Mouse (Mus musculus) 3134 (cell line): Measurements from ENCODE around the gene Cyp26a1.

Experiments
- DNase-seq: peaks from one replicate; pipeline ENCODE4 v3.0.0-alpha.2; 2011; ENCODE audit warnings: low spot score; ENCODE audit not compliant: insufficient read length; ENCODE audit errors: extremely low read depth

Cyp26a1 gene

DNA sequence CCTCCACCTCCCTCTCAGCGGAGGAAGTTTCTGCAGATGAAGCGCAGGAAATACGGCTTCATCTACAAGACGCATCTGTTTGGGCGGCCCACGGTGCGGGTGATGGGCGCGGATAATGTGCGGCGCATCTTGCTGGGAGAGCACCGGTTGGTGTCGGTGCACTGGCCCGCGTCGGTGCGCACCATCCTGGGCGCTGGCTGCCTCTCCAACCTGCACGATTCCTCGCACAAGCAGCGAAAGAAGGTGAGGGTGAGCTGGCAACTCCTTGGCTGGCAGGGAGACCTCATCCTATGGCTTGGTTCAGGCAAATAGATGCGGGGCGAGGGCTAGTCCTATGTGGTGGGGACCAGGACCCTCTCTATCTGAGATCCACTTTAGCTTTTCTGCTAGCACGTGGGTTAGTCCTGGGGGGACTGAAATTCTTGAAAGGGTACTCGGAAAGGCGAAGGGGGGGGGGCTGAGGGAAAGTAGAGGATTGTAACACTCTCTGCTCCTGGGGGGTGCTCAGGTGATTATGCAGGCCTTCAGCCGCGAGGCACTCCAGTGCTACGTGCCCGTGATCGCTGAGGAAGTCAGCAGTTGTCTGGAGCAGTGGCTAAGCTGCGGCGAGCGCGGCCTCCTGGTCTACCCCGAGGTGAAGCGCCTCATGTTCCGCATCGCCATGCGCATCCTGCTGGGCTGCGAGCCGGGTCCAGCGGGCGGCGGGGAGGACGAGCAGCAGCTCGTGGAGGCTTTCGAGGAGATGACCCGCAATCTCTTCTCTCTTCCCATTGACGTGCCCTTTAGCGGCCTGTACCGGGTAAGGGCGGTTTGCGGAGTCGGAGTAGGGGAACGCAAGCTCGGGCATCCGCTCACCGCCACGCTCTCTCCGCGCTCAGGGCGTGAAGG lies 919 bp downstream of the Cyp26a1 start:
- DNase-seq = no peak

DNA sequence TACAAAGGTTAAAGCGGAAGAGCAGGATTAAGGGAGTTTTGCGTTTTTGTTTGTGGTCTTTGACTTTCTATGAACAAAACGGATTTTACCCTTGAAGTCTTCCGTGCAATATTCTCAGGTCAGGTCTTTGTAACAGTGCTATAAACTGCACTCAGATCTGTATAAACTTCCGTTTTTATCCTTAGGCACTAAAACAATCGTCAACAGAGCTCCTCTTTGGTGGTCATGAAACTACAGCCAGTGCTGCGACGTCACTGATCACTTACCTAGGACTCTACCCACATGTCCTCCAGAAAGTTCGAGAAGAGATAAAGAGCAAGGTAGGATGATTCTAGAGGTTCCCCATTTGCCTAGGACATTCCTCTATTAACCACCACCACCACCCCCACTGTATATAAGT lies 2.1 kb downstream of the Cyp26a1 start:
- no peak for DNase-seq

DNA sequence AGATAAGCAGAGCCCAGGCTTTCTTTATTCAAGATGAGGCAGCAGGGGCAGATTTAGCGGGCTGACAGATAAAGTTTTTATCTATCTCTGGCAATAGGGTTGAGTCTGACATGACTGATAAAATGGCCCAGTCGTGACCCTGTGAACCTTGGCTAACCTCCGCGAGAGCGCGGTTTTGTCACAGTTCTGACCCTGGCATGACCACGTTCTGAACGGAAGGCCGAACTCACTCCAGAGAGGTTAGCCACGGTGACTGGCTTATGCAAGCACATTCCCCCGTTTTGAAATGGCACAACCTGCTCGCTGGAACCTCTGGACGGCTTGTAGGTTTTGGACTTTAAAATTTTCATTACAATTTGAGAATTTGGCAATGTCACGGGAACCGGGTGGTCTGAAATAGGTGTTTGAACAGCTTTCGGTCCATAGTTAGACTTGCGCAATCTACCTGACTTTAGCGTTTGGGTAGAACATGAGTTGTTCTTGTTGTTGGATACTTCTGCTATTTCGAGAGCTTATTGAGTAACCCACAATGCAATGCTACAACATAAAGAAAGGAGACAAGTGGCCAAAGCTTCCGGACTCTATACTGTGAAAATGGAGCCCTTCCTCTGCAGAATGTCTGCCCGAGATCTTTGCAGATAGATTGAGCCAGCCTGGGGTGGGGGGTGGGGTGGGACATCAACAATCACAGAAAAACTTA lies 4.9 kb downstream of the Cyp26a1 start:
- no peak for DNase-seq

DNA sequence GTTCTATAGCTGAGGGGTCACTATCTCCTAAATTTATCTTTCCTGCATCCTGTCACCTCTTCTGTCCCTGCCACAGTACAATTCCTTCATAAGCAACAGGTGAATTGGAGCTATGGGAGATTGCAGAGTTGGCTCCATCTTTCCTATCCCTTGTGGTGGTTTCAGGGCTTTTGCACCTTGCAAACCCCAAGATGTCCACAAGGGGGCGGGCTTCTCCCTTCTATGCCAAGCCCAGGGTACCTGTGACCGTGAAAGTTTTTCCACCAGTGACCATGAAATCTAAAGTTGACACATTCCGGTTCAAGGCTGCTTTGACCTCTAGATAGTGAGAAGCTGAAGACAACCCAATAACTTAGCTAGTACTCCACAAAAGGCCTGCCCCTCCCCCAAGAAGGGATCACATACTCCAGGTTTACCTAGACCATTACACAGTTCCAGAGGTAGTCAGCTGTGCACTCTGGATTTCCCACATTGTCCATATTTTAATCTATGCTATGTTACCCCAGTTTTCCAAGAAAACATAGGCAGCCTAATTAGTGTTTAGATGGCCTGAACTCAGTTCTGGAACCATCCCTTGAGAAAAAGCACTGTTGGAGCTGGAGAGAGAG lies 6.4 kb downstream of the Cyp26a1 start:
- no peak for DNase-seq

GRCm38 (mm10) chr19:37705722-37706121 lies 8.1 kb downstream of the Cyp26a1 start:
- no peak for DNase-seq

- no peak for DNase-seq
Measured at GRCm38 (mm10) chr19:37714681-37715080, 17.1 kb downstream of the Cyp26a1 start.

DNA sequence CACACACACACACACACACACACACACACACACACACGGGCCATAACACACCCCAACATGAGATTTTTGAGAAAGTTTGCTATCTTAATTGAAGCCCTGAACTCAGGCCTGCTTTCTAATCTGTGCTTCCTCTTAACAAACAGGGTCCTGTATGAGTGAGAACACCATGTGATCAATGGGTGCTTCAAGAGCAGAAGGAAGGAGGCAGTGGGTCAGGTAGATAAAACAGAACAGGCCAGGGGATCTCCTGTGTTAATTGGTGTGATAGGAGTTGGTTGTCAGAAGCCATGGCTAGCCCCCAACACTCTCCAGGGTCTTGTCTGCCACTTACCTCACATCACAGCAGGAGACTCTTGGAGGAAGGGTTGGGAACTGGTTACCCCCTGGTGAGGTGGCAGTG lies 18.4 kb downstream of the Cyp26a1 start:
- no peak for DNase-seq

DNA sequence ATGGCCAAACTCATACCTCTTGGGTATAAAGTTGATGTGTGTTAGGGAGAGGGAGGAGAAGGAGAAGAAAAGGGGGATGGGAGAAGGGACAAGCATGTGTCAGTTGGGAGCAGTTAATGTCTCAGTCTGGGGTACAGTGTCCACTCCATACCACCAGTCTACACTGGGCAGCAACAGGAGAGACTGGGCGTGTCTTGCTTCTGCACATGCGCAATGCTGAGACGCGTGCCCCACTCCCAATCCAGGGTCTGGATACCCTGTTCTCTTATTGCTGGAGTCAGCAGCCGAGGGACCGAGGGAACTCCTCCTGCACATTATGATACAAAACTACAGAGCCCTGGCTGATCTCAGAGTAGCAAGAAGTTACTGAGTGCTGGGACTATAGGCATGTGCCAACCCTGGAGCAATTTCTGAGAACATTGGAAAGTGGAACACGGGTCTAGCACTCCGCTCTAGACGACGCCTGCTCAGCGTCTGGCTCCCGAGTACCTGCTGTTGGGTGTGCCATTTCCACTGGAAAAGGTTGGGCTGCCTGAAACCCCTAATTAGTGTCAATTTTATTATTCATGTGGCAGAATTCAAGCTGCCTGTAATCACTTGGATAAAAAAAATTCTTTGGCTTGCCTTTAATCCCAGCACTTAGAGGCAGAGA lies 19.1 kb downstream of the Cyp26a1 start:
- DNase-seq = no peak

DNA sequence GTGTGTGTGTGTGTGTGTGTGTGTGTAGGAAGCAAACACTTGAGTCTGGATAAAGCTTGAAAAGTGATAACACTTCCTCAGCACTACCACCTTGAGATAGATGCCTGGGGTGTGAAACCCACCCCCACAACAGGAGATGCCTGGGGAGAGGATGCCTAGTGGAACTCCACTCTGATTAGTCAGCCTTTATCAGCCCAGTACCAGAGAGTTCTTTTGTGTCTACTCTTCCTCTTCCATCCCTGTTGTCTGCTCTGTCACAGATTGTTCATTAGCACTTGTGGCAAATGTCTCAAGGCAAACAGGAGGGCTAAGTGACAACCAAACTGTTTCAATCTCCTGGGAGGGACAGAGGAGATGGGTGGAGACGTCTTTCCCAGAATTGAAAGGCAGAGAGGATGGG lies 21.6 kb downstream of the Cyp26a1 start:
- no peak for DNase-seq

DNA sequence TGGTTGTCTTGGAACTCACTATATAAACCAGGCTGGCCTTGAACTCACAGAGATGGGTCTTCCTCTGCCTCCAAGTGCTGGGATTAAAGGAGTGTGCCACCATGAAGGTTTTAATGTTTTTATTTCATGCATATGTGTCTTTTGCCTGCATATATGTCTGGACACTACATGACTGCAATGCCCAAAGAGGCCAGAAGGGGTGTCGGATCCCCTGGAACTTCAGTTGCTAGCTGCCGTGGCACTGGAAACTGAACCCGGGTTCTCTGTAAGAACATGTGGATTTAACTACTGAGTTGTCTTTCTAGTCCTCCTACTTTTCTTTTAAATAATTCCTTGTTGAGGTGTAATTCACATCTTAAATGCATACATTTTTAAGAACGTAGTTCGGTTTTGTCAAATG lies 27.0 kb downstream of the Cyp26a1 start:
- no peak for DNase-seq

DNA sequence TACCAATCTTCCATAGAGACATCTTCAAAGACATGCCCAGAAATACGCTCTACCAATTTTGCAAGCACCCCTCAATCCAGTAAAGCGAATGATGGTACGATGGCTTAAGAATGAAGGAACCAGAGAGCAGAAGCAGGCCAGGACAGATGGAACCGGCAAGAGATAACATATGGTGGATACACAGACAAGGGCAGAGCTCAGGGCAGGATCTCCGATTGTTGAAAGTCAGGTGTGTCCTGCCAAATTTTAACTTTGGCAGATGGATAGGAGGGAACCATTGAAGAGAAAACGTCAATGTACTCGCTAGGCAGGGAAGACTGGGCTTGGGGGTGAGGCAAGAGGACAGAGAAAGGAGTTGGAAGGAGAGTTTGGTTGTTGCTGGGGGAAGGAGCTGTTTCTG lies 29.0 kb downstream of the Cyp26a1 start:
- DNase-seq = no peak

- DNase-seq = no peak
Measured at GRCm38 (mm10) chr19:37727366-37727765, 29.8 kb downstream of the Cyp26a1 start.

DNA sequence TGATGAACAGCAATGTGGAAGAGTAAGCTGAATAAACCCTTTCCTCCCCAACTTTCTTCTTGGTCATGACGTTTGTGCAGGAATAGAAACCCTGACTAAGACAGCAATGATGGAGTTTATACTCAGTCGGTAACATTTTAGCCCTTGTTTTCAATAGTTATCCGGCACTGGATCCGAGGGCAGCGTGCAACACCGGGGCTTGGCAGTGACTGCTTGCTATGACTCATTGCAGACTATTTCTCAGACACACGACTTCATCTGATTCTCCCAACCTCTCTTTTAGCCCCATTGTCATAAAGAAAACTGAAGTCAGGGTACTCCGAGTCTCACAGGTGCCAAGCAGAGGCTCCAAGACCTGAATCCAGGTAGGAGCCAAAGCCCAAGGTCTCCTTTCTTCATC lies 37.8 kb downstream of the Cyp26a1 start:
- peak; percentile 24 for DNase-seq

DNA sequence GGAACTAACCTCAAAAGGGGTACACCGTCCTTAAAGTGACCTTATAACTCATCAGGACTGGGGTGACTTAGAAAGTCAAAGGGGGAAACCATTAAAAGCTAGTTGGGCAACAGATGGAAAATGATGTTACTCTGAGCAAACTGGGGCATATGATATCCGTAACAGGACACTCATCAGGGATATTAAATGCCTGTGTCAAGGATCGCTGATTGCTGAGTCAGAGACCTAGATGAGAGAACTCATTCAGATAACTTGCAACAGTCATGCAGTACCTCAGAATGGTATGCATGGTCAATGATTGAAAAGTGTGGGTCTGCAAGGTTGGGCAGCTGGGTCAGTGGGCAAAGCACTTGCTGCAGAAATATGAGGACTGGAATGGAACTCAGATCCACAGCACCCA lies 41.0 kb downstream of the Cyp26a1 start:
- no peak for DNase-seq

DNA sequence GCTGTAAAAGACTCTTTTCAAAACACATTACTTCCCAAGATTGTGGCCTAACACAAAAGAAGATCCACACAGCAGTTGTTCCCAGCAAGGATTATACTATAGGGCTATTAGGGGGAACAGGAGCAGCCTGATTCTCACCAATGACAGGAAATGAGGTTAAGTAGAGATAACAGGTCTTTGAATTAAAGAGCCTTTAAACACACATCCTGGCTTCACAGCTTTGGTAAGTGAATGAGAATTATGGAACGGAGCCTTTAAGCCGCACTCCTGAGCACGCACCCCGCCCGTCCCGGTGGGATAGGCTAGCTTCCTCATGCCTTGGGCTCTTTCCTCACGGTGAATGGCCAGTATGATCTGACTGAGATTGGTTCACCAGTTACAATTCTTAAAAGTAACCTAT lies 42.4 kb downstream of the Cyp26a1 start:
- no peak for DNase-seq
